Mouse (Mus musculus) stomach, postnatal 0 days (tissue): ENCODE data around the gene Padi6.

Experiments
- CTCF ChIP-seq: IDR thresholded peaks from 2 replicates; pipeline ENCODE4 v1.5.1; 2016; ENCODE audit warnings: antibody characterized with exemption, low read depth, mild to moderate bottlenecking, moderate library complexity
- EP300 ChIP-seq: optimal IDR thresholded peaks from 2 replicates; pipeline ENCODE3; 2016; ENCODE audit warnings: antibody characterized with exemption

DNA sequence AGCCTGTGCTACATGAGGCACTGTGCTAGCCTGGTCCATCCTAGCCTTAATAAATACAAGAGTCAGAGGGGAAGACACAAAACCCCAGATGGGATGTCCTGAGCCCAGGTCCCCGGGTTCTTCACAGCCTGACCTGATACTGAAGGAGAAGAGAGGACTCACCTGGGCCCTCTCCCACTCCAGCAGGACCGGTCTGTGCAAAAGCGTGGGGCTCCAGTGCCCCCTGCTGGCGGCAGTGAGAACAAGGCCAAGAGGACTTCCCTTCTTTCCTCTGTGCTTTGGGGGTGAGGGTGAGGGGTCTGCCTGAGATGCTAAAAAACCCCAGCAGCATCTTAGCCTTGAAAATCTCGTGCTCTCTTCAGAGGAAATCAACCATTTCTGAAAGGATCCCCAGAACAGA, 63.4 kb downstream of the Padi6 start:
- peak; percentile 82 for TF ChIP-seq CTCF
- no peak for TF ChIP-seq EP300
